Mouse (Mus musculus) granulocyte monocyte progenitor cell, adult 5-6 weeks (primary cell): Measurements from ENCODE around the gene Lgr6. TPM values are rescaled to one million over a fixed set of nuclear protein-coding genes. Genes with fewer than 3 reads are reported as not detected.

Experiments
- ATAC-seq: replicated peaks from 2 replicates; pipeline ENCODE4 v1.8.0; 2016; ENCODE audit warnings: mild to moderate bottlenecking, moderate TSS enrichment, inconsistent platforms; ENCODE audit not compliant: poor library complexity, severe bottlenecking
- total RNA-seq, 2 experiments: library from RNA; stranded (forward) in 1 of 2; stranded (reverse) in 1 of 2; fragments of 200-712, 200-1000 nt in 1 of 2; fragments of >200 nt in 1 of 2; fragmentation: Nextera tagmentation in 1 of 2; gene quantifications; 2 replicates each; pipeline ENCODE4 v1.2.3; 2014 to 2017

Gene Lgr6
- total RNA-seq, 2 experiments from 2014 or later = not detected

GRCm38 (mm10) chr1:134987173-134987961, 117.7 kb downstream of the Lgr6 start:
- peak; percentile 70 for ATAC-seq

- no peak for ATAC-seq
These were observed 132.2 kb downstream of the Lgr6 start for GRCm38 (mm10) chr1:134972920-134973319.

GRCm38 (mm10) chr1:134965430-134965829, 139.6 kb downstream of the Lgr6 start:
- no peak for ATAC-seq

GRCm38 (mm10) chr1:134962821-134963220, 142.3 kb downstream of the Lgr6 start:
- 0 out of 2 replicates have a peak, but pooled peaks have one; percentile 18 for ATAC-seq

- peak; percentile 100 for ATAC-seq
These were observed 142.8 kb downstream of the Lgr6 start, which contains the start of gene Ube2t for GRCm38 (mm10) chr1:134962053-134962803. TSS of gene Ube2t (plus strand) at chr1:134962565.

GRCm38 (mm10) chr1:134960634-134961033, 144.4 kb downstream of the Lgr6 start:
- no peak for ATAC-seq

- ATAC-seq = peak; percentile 99
These were observed 149.4 kb downstream of the Lgr6 start, which contains the start of gene Ppp1r12b for GRCm38 (mm10) chr1:134955637-134956176. TSS of gene Ppp1r12b (minus strand) at chr1:134955942.

- ATAC-seq = 0 out of 2 replicates have a peak, but pooled peaks have one; percentile 3
These were observed 149.9 kb downstream of the Lgr6 start for GRCm38 (mm10) chr1:134955050-134955636.

- no peak for ATAC-seq
These were observed 155.1 kb downstream of the Lgr6 start for GRCm38 (mm10) chr1:134949946-134950345.

GRCm38 (mm10) chr1:134947590-134947989, 157.5 kb downstream of the Lgr6 start:
- no peak for ATAC-seq

GRCm38 (mm10) chr1:134942898-134943297, 162.2 kb downstream of the Lgr6 start:
- no peak for ATAC-seq

- no peak for ATAC-seq
These were observed 164.2 kb downstream of the Lgr6 start for GRCm38 (mm10) chr1:134940863-134941262.

GRCm38 (mm10) chr1:134938233-134938632, 166.8 kb downstream of the Lgr6 start:
- ATAC-seq = no peak

GRCm38 (mm10) chr1:134936335-134936734, 168.7 kb downstream of the Lgr6 start:
- ATAC-seq = no peak

Other genes starting within 250 kb of the Lgr6 start
- gene Ppp1r12b, start 149.3 kb downstream of the Lgr6 start, total RNA-seq (2014; fragmentation: Nextera tagmentation) = 2.8 and 6.2 TPM in 2 replicates
- 6.1 and 6.3 TPM in 2 replicates for gene Ppp1r12b, start 149.3 kb downstream of the Lgr6 start, total RNA-seq (2017)
- 36.6 and 46.7 TPM in 2 replicates for gene Ube2t, start 142.7 kb downstream of the Lgr6 start, total RNA-seq (2014; fragmentation: Nextera tagmentation)
- 12.2 and 14.9 TPM in 2 replicates for gene Ube2t, start 142.7 kb downstream of the Lgr6 start, total RNA-seq (2017)
- gene Ptpn7, start 27.4 kb upstream of the Lgr6 start, total RNA-seq (2014; fragmentation: Nextera tagmentation) = 133 and 146 TPM in 2 replicates
- 101 and 112 TPM in 2 replicates for gene Ptpn7, start 27.4 kb upstream of the Lgr6 start, total RNA-seq (2017)
- gene Arl8a, start 41.5 kb upstream of the Lgr6 start, total RNA-seq (2014; fragmentation: Nextera tagmentation) = 35.6 and 48.5 TPM in 2 replicates
- 18.3 and 20.3 TPM in 2 replicates for gene Arl8a, start 41.5 kb upstream of the Lgr6 start, total RNA-seq (2017)
- gene Gpr37l1, start 62.4 kb upstream of the Lgr6 start, total RNA-seq (2014; fragmentation: Nextera tagmentation) = not detected in 2 replicates
- not detected in 2 replicates for gene Gpr37l1, start 62.4 kb upstream of the Lgr6 start, total RNA-seq (2017)
- gene Elf3, start 153.3 kb upstream of the Lgr6 start, total RNA-seq (2014; fragmentation: Nextera tagmentation) = not detected in 2 replicates
- not detected in 2 replicates for gene Elf3, start 153.3 kb upstream of the Lgr6 start, total RNA-seq (2017)
- 118 and 165 TPM in 2 replicates for gene Rnpep, start 178.8 kb upstream of the Lgr6 start, total RNA-seq (2014; fragmentation: Nextera tagmentation)
- 82.9 and 91.2 TPM in 2 replicates for gene Rnpep, start 178.8 kb upstream of the Lgr6 start, total RNA-seq (2017)
- gene Timm17a, start 208.5 kb upstream of the Lgr6 start, total RNA-seq (2014; fragmentation: Nextera tagmentation) = 49.9 and 66.7 TPM in 2 replicates
- gene Timm17a, start 208.5 kb upstream of the Lgr6 start, total RNA-seq (2017) = 26.9 and 40.4 TPM in 2 replicates
- not detected in 2 replicates for gene Lmod1, start 219.5 kb upstream of the Lgr6 start, total RNA-seq (2014; fragmentation: Nextera tagmentation)
- not detected in 2 replicates for gene Lmod1, start 219.5 kb upstream of the Lgr6 start, total RNA-seq (2017)